Mouse (Mus musculus) small intestine, adult 2 months (tissue): ENCODE data around the gene Gm45713.

Experiments used
- CTCF ChIP-seq: fragments of 200-500 bp; IDR thresholded peaks from 2 replicates; pipeline ENCODE4 v1.5.1; 2012; ENCODE audit warnings: low read depth, mild to moderate bottlenecking, control low read depth, inconsistent platforms, low read length, moderate library complexity, mixed read lengths; ENCODE audit not compliant: insufficient replicate concordance, insufficient read length; ENCODE audit errors: extremely low read depth
- POLR2A ChIP-seq: fragments of 200-500 bp; IDR thresholded peaks from 2 replicates; pipeline ENCODE4 v1.6.1; 2012; ENCODE audit warnings: low read depth, mild to moderate bottlenecking, control low read depth, inconsistent platforms, low read length, moderate library complexity

DNA sequence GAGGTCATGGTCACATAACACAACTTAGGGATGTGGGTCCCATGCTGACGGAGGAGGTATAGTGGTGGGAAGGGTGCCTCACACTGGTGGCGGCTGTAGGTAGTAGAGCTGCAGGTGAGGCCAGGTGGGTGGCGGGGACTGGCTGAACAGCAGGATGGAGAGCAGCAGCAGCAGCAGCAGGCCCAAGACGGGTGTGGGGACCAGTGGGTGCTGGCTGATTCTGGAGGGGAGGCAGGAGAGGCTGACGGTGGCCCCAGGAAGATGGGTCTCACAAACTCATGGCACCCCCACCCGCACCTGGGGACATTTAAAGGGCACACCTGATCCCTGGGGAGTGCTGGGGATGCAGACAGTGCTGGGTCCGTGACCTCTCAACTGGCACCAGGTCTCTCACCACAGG is 47.6 kb upstream of the Gm45713 start:
- TF ChIP-seq POLR2A, result no peak
- no peak for TF ChIP-seq CTCF
